Mouse (Mus musculus): ENCODE measurements around the gene Zdhhc23. TPM values are rescaled to one million over a fixed set of nuclear protein-coding genes. Genes with fewer than 3 reads are reported as not detected.
A peak's percentile ranks its signal among the peaks of the same experiment; 100 is the strongest.

Gene Zdhhc23
- polyA plus RNA-seq (2014; fragmentation: Nextera tagmentation; extraction: Ambion mirVana) = 0.71 and 1.2 TPM in 2 replicates

GRCm38 (mm10) chr16:43979328-43980109 is at the start of gene Zdhhc23:
Gene Zdhhc23 (minus strand): TSS chr16:43979791.
- DNase-seq (ENCODE audit: low spot score) (no peak), ATAC-seq (ENCODE audit: low read depth) (peak; percentile 72)
- H3K9me3 ChIP-seq (ENCODE audit: control insufficient read depth, low read length) = no peaks in the 10 kb centered on the region
- no peaks in the 10 kb centered on the region for H3K4me1 ChIP-seq (ENCODE audit: control insufficient read depth, insufficient read depth, low read length)
- H3K36me3 ChIP-seq (ENCODE audit: control insufficient read depth, insufficient read depth, low read length) = no peaks in the 10 kb centered on the region
- H3K4me3 ChIP-seq (ENCODE audit: low read depth, low read length) = peak within 1 kb of the TSS; percentile 73
- H3K4me2 ChIP-seq (ENCODE audit: low read depth, low read length) = peak within 1 kb of the TSS; percentile 100
- H3K27ac ChIP-seq (replicated peaks; ENCODE audit: low read depth, low read length) = no peak within 1 kb of the TSS
- peaks cover 21% of the 10 kb centered on the region for H3K27me3 ChIP-seq (replicated peaks; ENCODE audit: control insufficient read depth, insufficient read depth, low read length)
- H3K9ac ChIP-seq (ENCODE audit: low read depth, low read length) = peak within 1 kb of the TSS; percentile 69
- WGBS = 0% methylated on average over 15 of the region's 103 CpGs

GRCm38 (mm10) chr16:44029273-44029672 is 49.7 kb upstream of the Zdhhc23 start:
- ATAC-seq (ENCODE audit: low read depth) = no peak
- Histone ChIP-seq H3K9me3 (ENCODE audit: control insufficient read depth, low read length) (no peaks in the 10 kb centered on the region), H3K27ac (replicated peaks; ENCODE audit: low read depth, low read length) (no peak overlapping the region), H3K27me3 (replicated peaks; ENCODE audit: control insufficient read depth, insufficient read depth, low read length) (no peaks in the 10 kb centered on the region), H3K4me2 (ENCODE audit: low read depth, low read length) (no peak overlapping the region), H3K36me3 (ENCODE audit: control insufficient read depth, insufficient read depth, low read length) (no peaks in the 10 kb centered on the region), H3K4me3 (ENCODE audit: low read depth, low read length) (no peak overlapping the region), H3K4me1 (ENCODE audit: control insufficient read depth, insufficient read depth, low read length) (no peaks in the 10 kb centered on the region), H3K9ac (ENCODE audit: low read depth, low read length) (no peak overlapping the region)
- no peak for DNase-seq (ENCODE audit: low spot score)
- WGBS = 64% methylated on average over 2 of the region's 2 CpGs

GRCm38 (mm10) chr16:44026822-44027221 is 47.2 kb upstream of the Zdhhc23 start:
- 0 out of 2 replicates have a peak, but pooled peaks have one; percentile 47 for ATAC-seq (ENCODE audit: low read depth)
- 69% methylated on average over 9 of the region's 9 CpGs for WGBS
- H3K4me2 ChIP-seq (ENCODE audit: low read depth, low read length) = no peak overlapping the region

GRCm38 (mm10) chr16:44026210-44026609 is 46.6 kb upstream of the Zdhhc23 start:
- Histone ChIP-seq H3K9me3 (ENCODE audit: control insufficient read depth, low read length) (no peaks in the 10 kb centered on the region), H3K36me3 (ENCODE audit: control insufficient read depth, insufficient read depth, low read length) (no peaks in the 10 kb centered on the region), H3K27ac (replicated peaks; ENCODE audit: low read depth, low read length) (no peak overlapping the region), H3K4me3 (ENCODE audit: low read depth, low read length) (no peak overlapping the region), H3K4me2 (ENCODE audit: low read depth, low read length) (no peak overlapping the region), H3K4me1 (ENCODE audit: control insufficient read depth, insufficient read depth, low read length) (no peaks in the 10 kb centered on the region), H3K9ac (ENCODE audit: low read depth, low read length) (no peak overlapping the region), H3K27me3 (replicated peaks; ENCODE audit: control insufficient read depth, insufficient read depth, low read length) (no peaks in the 10 kb centered on the region)
- DNase-seq (ENCODE audit: low spot score) = no peak
- ATAC-seq (ENCODE audit: low read depth) = peak; percentile 37; the same call in 1 of the 2 replicates
- WGBS = 52% methylated on average over 6 of the region's 6 CpGs

More at GRCm38 (mm10) chr16:44026822-44027221, 47.2 kb upstream of the Zdhhc23 start:
- DNase-seq (ENCODE audit: low spot score) = peak; percentile 31
- H3K9me3 ChIP-seq (ENCODE audit: control insufficient read depth, low read length) = no peaks in the 10 kb centered on the region
- H3K36me3 ChIP-seq (ENCODE audit: control insufficient read depth, insufficient read depth, low read length) = no peaks in the 10 kb centered on the region
- no peak overlapping the region for H3K27ac ChIP-seq (replicated peaks; ENCODE audit: low read depth, low read length)
- no peaks in the 10 kb centered on the region for H3K4me1 ChIP-seq (ENCODE audit: control insufficient read depth, insufficient read depth, low read length)
- H3K27me3 ChIP-seq (replicated peaks; ENCODE audit: control insufficient read depth, insufficient read depth, low read length) = no peaks in the 10 kb centered on the region
- no peak overlapping the region for H3K9ac ChIP-seq (ENCODE audit: low read depth, low read length)
- H3K4me3 ChIP-seq (ENCODE audit: low read depth, low read length) = no peak overlapping the region

- H3K9me3 ChIP-seq (ENCODE audit: control insufficient read depth, low read length) = no peaks in the 10 kb centered on the region
- no peak for DNase-seq (ENCODE audit: low spot score)
- ATAC-seq (ENCODE audit: low read depth) = no peak
- H3K4me1 ChIP-seq (ENCODE audit: control insufficient read depth, insufficient read depth, low read length) = no peaks in the 10 kb centered on the region
- H3K27ac ChIP-seq (replicated peaks; ENCODE audit: low read depth, low read length) = no peak overlapping the region
- H3K9ac ChIP-seq (ENCODE audit: low read depth, low read length) = no peak overlapping the region
- no peaks in the 10 kb centered on the region for H3K36me3 ChIP-seq (ENCODE audit: control insufficient read depth, insufficient read depth, low read length)
- H3K4me2 ChIP-seq (ENCODE audit: low read depth, low read length) = no peak overlapping the region
- 82% methylated on average over 2 of the region's 2 CpGs for WGBS
- H3K27me3 ChIP-seq (replicated peaks; ENCODE audit: control insufficient read depth, insufficient read depth, low read length) = no peaks in the 10 kb centered on the region
- H3K4me3 ChIP-seq (ENCODE audit: low read depth, low read length) = no peak overlapping the region
Measured at GRCm38 (mm10) chr16:44018986-44019548, 39.5 kb upstream of the Zdhhc23 start.

- H3K4me3 ChIP-seq (ENCODE audit: low read depth, low read length) = no peak overlapping the region
- DNase-seq (ENCODE audit: low spot score) = no peak
- no peak overlapping the region for H3K9ac ChIP-seq (ENCODE audit: low read depth, low read length)
- no peaks in the 10 kb centered on the region for H3K9me3 ChIP-seq (ENCODE audit: control insufficient read depth, low read length)
- no peak overlapping the region for H3K4me2 ChIP-seq (ENCODE audit: low read depth, low read length)
- H3K4me1 ChIP-seq (ENCODE audit: control insufficient read depth, insufficient read depth, low read length) = no peaks in the 10 kb centered on the region
- no peaks in the 10 kb centered on the region for H3K27me3 ChIP-seq (replicated peaks; ENCODE audit: control insufficient read depth, insufficient read depth, low read length)
- H3K27ac ChIP-seq (replicated peaks; ENCODE audit: low read depth, low read length) = no peak overlapping the region
- ATAC-seq (ENCODE audit: low read depth) = no peak
- WGBS = 49% methylated on average over 7 of the region's 7 CpGs
- no peaks in the 10 kb centered on the region for H3K36me3 ChIP-seq (ENCODE audit: control insufficient read depth, insufficient read depth, low read length)
Measured at GRCm38 (mm10) chr16:44018372-44018771, 38.8 kb upstream of the Zdhhc23 start.

- Histone ChIP-seq H3K9me3 (ENCODE audit: control insufficient read depth, low read length) (no peaks in the 10 kb centered on the region), H3K27ac (replicated peaks; ENCODE audit: low read depth, low read length) (no peak overlapping the region), H3K4me2 (ENCODE audit: low read depth, low read length) (no peak overlapping the region), H3K4me3 (ENCODE audit: low read depth, low read length) (no peak overlapping the region), H3K27me3 (replicated peaks; ENCODE audit: control insufficient read depth, insufficient read depth, low read length) (no peaks in the 10 kb centered on the region), H3K9ac (ENCODE audit: low read depth, low read length) (no peak overlapping the region), H3K36me3 (ENCODE audit: control insufficient read depth, insufficient read depth, low read length) (no peaks in the 10 kb centered on the region), H3K4me1 (ENCODE audit: control insufficient read depth, insufficient read depth, low read length) (no peaks in the 10 kb centered on the region)
- DNase-seq (ENCODE audit: low spot score) = no peak
- WGBS = 89% methylated on average over 4 of the region's 4 CpGs
- no peak for ATAC-seq (ENCODE audit: low read depth)
Measured at GRCm38 (mm10) chr16:44017707-44018106, 38.1 kb upstream of the Zdhhc23 start.

GRCm38 (mm10) chr16:44016164-44016563 is 36.6 kb upstream of the Zdhhc23 start:
- no peaks in the 10 kb centered on the region for H3K36me3 ChIP-seq (ENCODE audit: control insufficient read depth, insufficient read depth, low read length)
- DNase-seq (ENCODE audit: low spot score) (peak; percentile 86), ATAC-seq (ENCODE audit: low read depth) (peak; percentile 96)
- H3K9ac ChIP-seq (ENCODE audit: low read depth, low read length) = 0 out of 2 replicates have a peak overlapping the region, but pooled peaks have one; percentile 34
- H3K9me3 ChIP-seq (ENCODE audit: control insufficient read depth, low read length) = no peaks in the 10 kb centered on the region
- no peak overlapping the region for H3K27ac ChIP-seq (replicated peaks; ENCODE audit: low read depth, low read length)
- no peaks in the 10 kb centered on the region for H3K4me1 ChIP-seq (ENCODE audit: control insufficient read depth, insufficient read depth, low read length)
- peak overlapping the region; percentile 31 for H3K4me3 ChIP-seq (ENCODE audit: low read depth, low read length)
- peak overlapping the region; percentile 47 for H3K4me2 ChIP-seq (ENCODE audit: low read depth, low read length)
- 11% methylated on average over 11 of the region's 11 CpGs for WGBS
- H3K27me3 ChIP-seq (replicated peaks; ENCODE audit: control insufficient read depth, insufficient read depth, low read length) = no peaks in the 10 kb centered on the region

Measured in embryonic facial prominence, embryonic 14.5 days (tissue).